Mouse (Mus musculus) large intestine, adult 2 months (tissue): Measurements from ENCODE around the gene Slc10a1. TPM values are rescaled to one million over a fixed set of nuclear protein-coding genes. Genes with fewer than 3 reads are reported as not detected.

Source experiments
- DNase-seq: peaks from one replicate; pipeline ENCODE4 v3.0.0-alpha.2; 2012; ENCODE audit warnings: low read depth, low spot score
- WGBS: fragments of 180-500 bp; shearing (Covaris S2); methylation state at CpG from one replicate; pipeline ENCODE4 v1.1.7; 2018; 5-methylcytosine and 5-hydroxymethylcytosine counted together
- polyA plus RNA-seq: library from polyadenylated mRNA; depleted of rRNA; stranded (reverse); fragments of >200 nt; gene quantifications from 2 replicates; pipeline ENCODE4 v1.2.3, GENCODE M21; 2012; rRNA removed

Gene Slc10a1
- polyA plus RNA-seq, 1 experiment: not detected

GRCm38 (mm10) chr12:80932865-80933264 is 35.6 kb downstream of the Slc10a1 start:
- no peak for DNase-seq
- WGBS: 87% methylated on average over 1 of the region's 1 CpGs

- WGBS: 49% methylated on average over 3 of the region's 3 CpGs
- no peak for DNase-seq
Observed at GRCm38 (mm10) chr12:80931402-80932140, 36.9 kb downstream of the Slc10a1 start.

GRCm38 (mm10) chr12:80930141-80930540 is 38.4 kb downstream of the Slc10a1 start:
- 36% methylated on average over 7 of the region's 7 CpGs for whole genome bisulfite sequencing
- DNase-seq: no peak

- 32% methylated on average over 3 of the region's 3 CpGs for WGBS
- DNase-seq: no peak
Observed at GRCm38 (mm10) chr12:80928881-80929280, 39.6 kb downstream of the Slc10a1 start.

- 71% methylated on average over 1 of the region's 1 CpGs for WGBS
- no peak for DNase-seq
Observed at GRCm38 (mm10) chr12:80927518-80927917, 41.0 kb downstream of the Slc10a1 start.

- 52% methylated on average over 4 of the region's 4 CpGs for WGBS
Observed at GRCm38 (mm10) chr12:80926550-80926949, 42.0 kb downstream of the Slc10a1 start.

GRCm38 (mm10) chr12:80925919-80926318 is 42.6 kb downstream of the Slc10a1 start:
- 35% methylated on average over 7 of the region's 7 CpGs for WGBS
- no peak for DNase-seq

More at GRCm38 (mm10) chr12:80926550-80926949, 42.0 kb downstream of the Slc10a1 start:
- DNase-seq: no peak

- WGBS: 25% methylated on average over 3 of the region's 3 CpGs
- DNase-seq: no peak
Observed at GRCm38 (mm10) chr12:80924205-80924604, 44.3 kb downstream of the Slc10a1 start.

GRCm38 (mm10) chr12:80923602-80924001 is 44.9 kb downstream of the Slc10a1 start:
- 33% methylated on average over 5 of the region's 5 CpGs for WGBS
- DNase-seq: no peak

- DNase-seq: no peak
- WGBS: 6% methylated on average over 7 of the region's 7 CpGs
Observed at GRCm38 (mm10) chr12:80922869-80923268, 45.6 kb downstream of the Slc10a1 start.

GRCm38 (mm10) chr12:80921301-80921700 is 47.2 kb downstream of the Slc10a1 start:
- 91% methylated on average over 5 of the region's 5 CpGs for WGBS
- DNase-seq: no peak

- WGBS: 50% methylated on average over 7 of the region's 7 CpGs
- no peak for DNase-seq
Observed at GRCm38 (mm10) chr12:80917764-80918163, 50.7 kb downstream of the Slc10a1 start.

- no peak for DNase-seq
- 79% methylated on average over 8 of the region's 8 CpGs for WGBS
Observed at GRCm38 (mm10) chr12:80909631-80910030, 58.9 kb downstream of the Slc10a1 start.

Other genes with a start within 250 kb of the Slc10a1 start
- 0.02 and 0.05 TPM in 2 replicates for gene Ccdc177, start 208.0 kb downstream of the Slc10a1 start, polyA plus RNA-seq
- gene Susd6, start 178.2 kb downstream of the Slc10a1 start, polyA plus RNA-seq: 24.4 and 43.5 TPM in 2 replicates
- 164 and 292 TPM in 2 replicates for gene Srsf5, start 23.2 kb downstream of the Slc10a1 start, polyA plus RNA-seq
- gene Smoc1, start 58.1 kb upstream of the Slc10a1 start, polyA plus RNA-seq: 2.9 and 3.8 TPM in 2 replicates